Mouse (Mus musculus) kidney, adult 2 months (tissue): ENCODE measurements around the gene Cyth4.

Experiments used
- CTCF ChIP-seq: fragments of 200-500 bp; conservative IDR thresholded peaks from 2 replicates; pipeline ENCODE4 v1.5.1; 2011; ENCODE audit warnings: low read depth, mild to moderate bottlenecking, control low read depth, low read length, moderate library complexity, mixed read lengths; ENCODE audit not compliant: insufficient read depth, insufficient read length
- POLR2A ChIP-seq: fragments of 200-500 bp; IDR thresholded peaks from one replicate; pipeline ENCODE4 v1.6.1; 2011; ENCODE audit warnings: low read depth, low read length, control low read depth

GRCm38 (mm10) chr15:78588049-78588448 lies 8.8 kb upstream of the Cyth4 start:
- TF ChIP-seq CTCF (no peak), POLR2A (no peak)
